Comparison of ENCODE assay signal across 8 mouse cellular contexts in the genomic region with DNA sequence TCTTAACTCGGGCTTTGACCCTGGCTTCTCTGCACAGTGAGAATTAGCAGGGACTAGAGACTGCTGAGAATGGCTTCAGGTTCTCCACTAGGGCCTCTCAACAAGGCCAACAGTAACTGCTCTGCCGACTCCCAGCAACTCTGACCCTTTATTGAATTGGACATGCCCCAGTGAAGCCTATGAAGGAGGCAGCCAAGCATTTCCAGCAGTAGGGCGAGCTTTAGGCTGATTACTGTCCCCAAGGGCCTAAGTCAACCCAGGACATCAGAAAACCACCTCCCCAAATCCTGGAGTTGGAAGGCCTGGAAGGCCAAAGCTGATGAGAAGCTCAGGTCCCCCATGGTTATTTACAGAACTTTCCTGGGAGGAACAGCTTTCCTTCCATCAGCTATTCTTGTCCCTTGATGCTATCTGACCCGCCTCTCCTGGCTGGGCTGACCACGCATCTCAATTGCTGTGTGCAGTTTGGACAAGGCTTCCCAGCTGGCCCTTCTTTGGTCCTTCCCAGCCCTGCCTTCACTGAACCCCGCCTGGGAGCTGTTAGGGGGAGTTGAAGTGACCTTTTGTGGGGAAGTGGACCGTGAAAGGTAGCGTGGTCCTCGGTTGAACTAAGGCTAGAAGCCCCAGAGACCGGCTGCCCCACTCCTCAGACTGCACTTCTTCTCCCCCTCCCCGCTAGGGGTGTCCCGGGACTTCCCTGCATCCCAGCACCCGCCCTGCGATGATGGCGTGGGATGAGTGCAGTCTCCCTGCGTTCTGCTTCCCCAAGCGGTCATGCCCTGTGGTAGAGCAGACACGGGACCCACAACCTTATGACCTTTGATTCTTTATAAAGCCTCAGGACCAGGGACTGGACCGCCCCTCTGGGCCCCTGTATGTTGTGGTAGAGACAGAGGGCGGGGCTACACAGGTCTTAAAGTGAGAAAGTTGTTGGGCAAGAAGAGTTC. TPM values are rescaled to one million over a fixed set of nuclear protein-coding genes. Genes with fewer than 3 reads are reported as not detected.
A peak's percentile ranks its signal among the peaks of the same experiment; 100 is the strongest.
DNase-seq lines count a peak whose midpoint lies in the region; ATAC-seq lines count a peak whose summit lies in the region.

No protein-coding gene starts in this region.

- no peak for ATAC-seq in intestine, embryonic 14.5 days (replicated peaks; ENCODE audit: low FRiP score, low TSS enrichment, low read depth)
- ATAC-seq in activated CD4-positive, CD25-positive, alpha-beta regulatory T cell, adult 4 months: no peak

- H3K27ac ChIP-seq in intestine, embryonic 14.5 days (ENCODE audit: low read depth): peak overlapping the region; percentile 43

- H3K36me3 ChIP-seq in intestine, embryonic 14.5 days (ENCODE audit: control insufficient read depth, insufficient read depth, low read length): no peaks in the 10 kb centered on the region

- H3K27me3 ChIP-seq in intestine, embryonic 14.5 days (replicated peaks; ENCODE audit: control insufficient read depth, insufficient read depth, low read length): no peaks in the 10 kb centered on the region

- 0 out of 2 replicates have a peak overlapping the region, but pooled peaks have one; percentile 3 for H3K4me2 ChIP-seq in intestine, embryonic 14.5 days (ENCODE audit: low read length)

- no peak overlapping the region for H3K9ac ChIP-seq in intestine, embryonic 14.5 days (ENCODE audit: low read length)

- no peaks in the 10 kb centered on the region for H3K9me3 ChIP-seq in intestine, embryonic 14.5 days (ENCODE audit: control insufficient read depth, low read length)

- peak; percentile 33 to 36 for DNase-seq in thymus, postnatal 36 days
- no peak for DNase-seq in thymus, postnatal 14 days
- peak; percentile 50 for DNase-seq in gastrocnemius, postnatal 10 days
- DNase-seq in intestine, embryonic 14.5 days (ENCODE audit: low spot score): no peak
- peak; percentile 67 for DNase-seq in lung, postnatal 10 days
- DNase-seq in layer of hippocampus, postnatal 14 days (ENCODE audit: low spot score in 2 of 2): no peak
- DNase-seq in right cerebral cortex, adult 18-20 months: no peak

- 50% methylated on average over 20 of the region's 20 CpGs for WGBS in intestine, embryonic 14.5 days

- H3K4me3 ChIP-seq in intestine, embryonic 14.5 days (ENCODE audit: low read depth, low read length): no peak overlapping the region

- peaks cover 33% of the 10 kb centered on the region for H3K4me1 ChIP-seq in intestine, embryonic 14.5 days (replicated peaks; ENCODE audit: control insufficient read depth, insufficient read depth, low read length)

RNA-seq across cellular contexts. Expression of a gene that starts 27.3 kb away (rescaled TPM):
- total RNA-seq in gastrocnemius, postnatal 10 days (2021): 10 to 100 TPM; 19.1 to 22.0 TPM
- polyA plus RNA-seq in intestine, embryonic 14.5 days (2014; fragmentation: Nextera tagmentation; extraction: Ambion mirVana): 46.8 and 52.0 TPM in 2 replicates
- 10 to 100 TPM; 42.1 to 46.9 TPM for total RNA-seq in layer of hippocampus, postnatal 14 days (2021)
- polyA plus RNA-seq in activated CD4-positive, CD25-positive, alpha-beta regulatory T cell, adult 4 months (2017; shearing (Covaris generic)): 1 to 10 TPM; 2.4 to 2.5 TPM

Comparison
In these comparisons a context has a peak if more than half of its experiments do, and no peak if none do; other contexts are left out.
1. DNase-seq: peak in thymus, postnatal 36 days (2 of 2), gastrocnemius, postnatal 10 days (single experiment) and lung, postnatal 10 days (single experiment); none in thymus, postnatal 14 days (single experiment), intestine, embryonic 14.5 days (single experiment), layer of hippocampus, postnatal 14 days (0 of 2) and right cerebral cortex, adult 18-20 months (single experiment).